Mouse (Mus musculus) ES-Bruce4 (cell line): ENCODE data around the gene Fbxo31. TPM values are rescaled to one million over a fixed set of nuclear protein-coding genes. Genes with fewer than 3 reads are reported as not detected.

Experiments used
- H3K27ac ChIP-seq: 2 replicates; pipeline ENCODE4 v1.5.1; 2012; ENCODE audit warnings: low read length, inconsistent platforms; ENCODE audit not compliant: insufficient read depth
- H3K27me3 ChIP-seq: 2 replicates; pipeline ENCODE4 v1.6.1; 2012; ENCODE audit warnings: mild to moderate bottlenecking, low read length, inconsistent platforms; ENCODE audit not compliant: control insufficient read depth, poor library complexity, insufficient read depth, severe bottlenecking
- H3K36me3 ChIP-seq: 2 replicates; pipeline ENCODE4 v1.6.1; 2012; ENCODE audit warnings: inconsistent platforms, mild to moderate bottlenecking, low read length, moderate library complexity; ENCODE audit not compliant: control insufficient read depth, poor library complexity, insufficient read depth, severe bottlenecking
- H3K4me1 ChIP-seq: one replicate; pipeline ENCODE4 v1.8.1; 2011; ENCODE audit warnings: low read length; ENCODE audit not compliant: control insufficient read depth, insufficient read depth
- H3K4me3 ChIP-seq: 2 replicates; pipeline ENCODE4 v1.5.1; 2011; ENCODE audit warnings: low read depth, mild to moderate bottlenecking, low read length
- H3K9ac ChIP-seq: 2 replicates; pipeline ENCODE4 v1.6.1; 2012; ENCODE audit warnings: low read depth, mild to moderate bottlenecking, inconsistent platforms; ENCODE audit not compliant: poor library complexity, severe bottlenecking
- H3K9me3 ChIP-seq: replicated peaks from 2 replicates; pipeline ENCODE4 v1.6.1; 2012; ENCODE audit warnings: mild to moderate bottlenecking, low read length, inconsistent platforms; ENCODE audit not compliant: control insufficient read depth, poor library complexity, insufficient read depth, severe bottlenecking
- CTCF ChIP-seq: IDR thresholded peaks from one replicate; pipeline ENCODE4 v1.8.1; 2011; ENCODE audit warnings: low read depth, low read length
- EP300 ChIP-seq: IDR thresholded peaks from 2 replicates; pipeline ENCODE4 v1.6.1; 2011; ENCODE audit warnings: low read depth, low read length; ENCODE audit not compliant: insufficient read depth
- POLR2A ChIP-seq: IDR thresholded peaks from one replicate; pipeline ENCODE4 v1.8.1; 2011; ENCODE audit warnings: low read length; ENCODE audit not compliant: insufficient read depth
- polyA plus RNA-seq: library from polyadenylated mRNA; stranded (reverse); fragments of >200 nt; gene quantifications from 2 replicates; pipeline ENCODE4 v1.2.4, GENCODE M21; 2011; ENCODE audit warnings: low read depth; ENCODE audit not compliant: missing spikeins, insufficient read depth, insufficient read length

Gene Fbxo31
- polyA plus RNA-seq, 1 experiment: 17.7 TPM

DNA sequence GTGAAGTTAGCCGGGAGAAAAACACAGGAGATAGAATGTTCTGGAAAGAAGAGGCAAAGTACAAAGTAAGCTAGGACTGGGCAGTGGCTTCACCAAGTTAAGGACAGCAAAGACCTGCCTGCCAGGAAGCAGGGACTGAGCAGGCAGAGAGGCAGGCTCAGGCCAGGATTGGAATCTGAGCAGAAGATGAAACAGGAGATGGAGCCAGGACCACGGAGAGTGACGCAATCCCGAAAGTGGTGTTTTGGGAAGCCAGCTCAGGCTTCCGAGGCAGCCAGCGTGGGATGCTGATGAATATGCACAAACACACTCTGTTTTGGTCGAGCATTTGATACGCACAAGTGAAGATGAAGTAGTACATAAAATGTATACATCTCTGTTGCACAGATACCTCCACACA lies 5.0 kb upstream of the Fbxo31 start:
- no peak overlapping the region for H3K9ac ChIP-seq
- no peaks in the 10 kb centered on the region for H3K9me3 ChIP-seq
- H3K4me1 ChIP-seq: no peaks in the 10 kb centered on the region
- no peak overlapping the region for H3K27ac ChIP-seq
- H3K27me3 ChIP-seq: no peaks in the 10 kb centered on the region
- H3K4me3 ChIP-seq: no peak overlapping the region
- no peak for TF ChIP-seq POLR2A
- TF ChIP-seq EP300: no peak
- TF ChIP-seq CTCF: no peak
- H3K36me3 ChIP-seq: no peaks in the 10 kb centered on the region

DNA sequence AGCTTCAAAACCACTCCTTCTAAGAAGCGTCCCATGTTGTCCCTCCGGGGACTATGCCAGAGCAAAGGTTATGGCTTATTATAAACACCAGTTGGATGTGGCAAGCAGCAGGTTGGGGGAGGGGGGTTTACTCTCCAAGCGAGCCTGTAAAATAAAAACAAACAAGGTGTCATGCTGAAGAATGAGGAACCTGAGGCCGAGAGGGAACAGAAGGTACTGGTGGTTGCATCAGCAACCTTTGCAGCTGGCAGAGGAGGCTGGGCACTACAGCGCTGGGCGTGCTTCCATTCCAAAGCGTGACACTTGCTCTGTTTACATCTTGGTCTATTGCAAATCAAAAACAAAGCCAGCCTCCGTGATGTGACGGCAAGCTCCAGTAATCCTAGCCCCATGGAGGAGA lies 1.9 kb upstream of the Fbxo31 start:
- TF ChIP-seq POLR2A (no peak), EP300 (no peak), CTCF (no peak)
- no peak overlapping the region for H3K27ac ChIP-seq
- no peaks in the 10 kb centered on the region for H3K27me3 ChIP-seq
- no peaks in the 10 kb centered on the region for H3K4me1 ChIP-seq
- H3K9ac ChIP-seq: 0 out of 2 replicates have a peak overlapping the region, but pooled peaks have one; percentile 24
- H3K9me3 ChIP-seq: no peaks in the 10 kb centered on the region
- no peak overlapping the region for H3K4me3 ChIP-seq
- no peaks in the 10 kb centered on the region for H3K36me3 ChIP-seq

DNA sequence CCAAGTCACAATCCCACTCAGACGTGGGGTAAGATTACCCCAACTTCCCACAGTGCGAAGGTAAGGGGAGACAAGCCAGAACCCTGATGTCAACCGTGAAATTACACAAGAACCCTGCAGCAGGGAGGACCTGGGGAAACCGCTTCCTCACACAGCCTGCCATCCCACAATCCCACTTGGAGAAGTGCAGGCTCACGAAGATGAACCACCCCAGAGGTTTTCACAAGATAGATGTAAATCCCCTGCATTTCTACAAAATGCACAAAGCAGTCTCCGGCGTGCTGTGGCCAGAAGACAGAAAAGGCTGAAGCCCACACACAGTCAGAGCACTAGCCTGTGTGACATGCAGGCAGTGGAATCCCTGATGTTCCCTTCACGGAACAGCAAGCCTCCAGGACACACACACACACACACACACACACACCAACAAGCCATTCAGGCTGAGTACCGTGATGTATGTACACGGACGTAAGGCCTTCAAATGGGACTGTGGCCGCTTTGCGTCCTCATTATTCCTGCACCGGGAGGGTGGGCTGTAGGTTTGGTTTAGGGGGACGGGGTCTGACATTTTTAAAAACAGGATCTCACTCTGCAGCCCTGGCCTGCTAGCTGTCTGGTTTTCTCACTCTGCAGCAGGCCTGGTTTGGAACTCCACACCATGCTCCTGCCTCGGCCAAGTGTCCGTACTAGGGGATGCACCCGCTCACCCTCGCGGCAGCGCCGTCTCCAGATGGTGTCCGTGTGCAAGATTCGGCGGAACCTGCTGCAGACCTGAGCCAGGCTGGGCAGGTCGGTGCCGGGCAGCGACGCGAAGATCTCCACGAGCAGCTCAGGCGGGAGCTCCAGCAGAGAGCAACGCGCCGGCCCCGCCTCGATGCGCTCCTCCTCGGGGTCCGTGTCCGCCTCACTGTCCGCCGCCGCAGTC lies 593 bp downstream of the Fbxo31 start:
- peaks cover 2% of the 10 kb centered on the region for H3K4me1 ChIP-seq
- no peaks in the 10 kb centered on the region for H3K36me3 ChIP-seq
- peak overlapping the region; percentile 84 for H3K4me3 ChIP-seq
- TF ChIP-seq POLR2A (no peak), EP300 (no peak)
- H3K9me3 ChIP-seq: no peaks in the 10 kb centered on the region
- peak overlapping the region; percentile 76 for H3K9ac ChIP-seq
- no peak overlapping the region for H3K27ac ChIP-seq
- H3K27me3 ChIP-seq: no peaks in the 10 kb centered on the region

DNA sequence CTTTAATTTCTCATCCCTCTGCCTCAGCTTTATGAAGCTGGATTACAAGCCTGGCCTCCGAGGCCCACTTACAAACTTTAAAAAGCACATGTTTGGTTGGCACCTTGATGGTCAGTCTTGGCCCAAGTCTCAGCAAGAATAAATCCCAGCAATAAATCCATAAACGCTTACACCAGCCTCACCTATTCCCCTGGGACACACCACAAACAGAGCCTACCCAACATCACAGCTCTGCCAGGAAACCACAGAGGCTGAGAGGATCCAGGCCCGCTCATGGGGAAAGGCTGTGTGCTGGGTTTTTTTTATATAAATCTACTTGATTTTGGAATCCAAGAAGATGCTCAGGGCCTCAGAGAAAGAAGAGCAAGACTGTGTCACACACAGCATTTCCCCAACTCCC lies 2.9 kb downstream of the Fbxo31 start:
- Histone ChIP-seq H3K9me3 (no peaks in the 10 kb centered on the region), H3K36me3 (no peaks in the 10 kb centered on the region), H3K27me3 (no peaks in the 10 kb centered on the region), H3K4me3 (no peak overlapping the region), H3K27ac (no peak overlapping the region), H3K4me1 (peaks cover 2% of the 10 kb centered on the region), H3K9ac (no peak overlapping the region)
- TF ChIP-seq CTCF (no peak), EP300 (no peak), POLR2A (no peak)

DNA sequence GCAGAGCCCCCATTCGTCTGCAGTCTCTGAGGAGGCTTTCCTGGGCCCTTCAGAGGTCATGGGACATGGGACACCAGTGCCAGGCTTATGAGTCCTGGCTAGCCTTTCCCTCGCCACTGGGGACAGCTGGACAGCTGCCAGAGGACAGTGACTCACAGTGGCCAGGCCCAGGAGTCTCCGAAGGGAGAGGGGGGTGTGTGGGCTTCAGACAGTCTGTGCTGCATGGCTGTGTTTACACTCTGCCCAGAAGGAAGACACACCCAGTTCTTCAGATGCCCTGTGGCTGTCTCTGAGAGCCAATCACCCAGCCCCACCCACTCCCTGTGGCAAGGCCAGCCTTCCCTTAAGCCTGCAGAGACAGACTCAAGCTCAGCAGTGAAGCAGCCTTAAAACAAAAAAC lies 5.3 kb downstream of the Fbxo31 start:
- Histone ChIP-seq H3K9ac (no peak overlapping the region), H3K4me1 (peaks cover 2% of the 10 kb centered on the region), H3K9me3 (no peaks in the 10 kb centered on the region), H3K4me3 (no peak overlapping the region), H3K27me3 (no peaks in the 10 kb centered on the region), H3K27ac (no peak overlapping the region), H3K36me3 (no peaks in the 10 kb centered on the region)
- TF ChIP-seq POLR2A (no peak), CTCF (no peak), EP300 (no peak)

DNA sequence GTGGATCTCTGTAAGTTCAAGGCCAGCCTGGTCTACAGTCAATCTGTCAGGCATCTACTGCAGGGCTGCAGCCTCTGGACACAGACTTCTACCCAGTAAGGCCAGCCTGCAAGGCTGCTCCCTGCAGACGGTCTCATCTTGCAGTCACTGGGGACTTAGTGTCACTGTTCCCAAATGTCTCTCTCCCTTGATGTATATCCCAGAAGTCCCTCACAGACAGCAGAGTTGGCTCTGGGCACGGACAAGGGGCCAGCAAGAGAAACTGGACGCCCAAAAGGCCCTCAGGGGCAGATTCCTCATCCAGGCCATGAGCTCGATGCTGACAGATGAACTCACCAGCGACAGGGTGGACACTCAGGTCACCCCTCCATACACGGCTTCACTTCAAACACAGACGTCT lies 6.5 kb downstream of the Fbxo31 start:
- TF ChIP-seq EP300 (no peak), POLR2A (no peak), CTCF (no peak)
- Histone ChIP-seq H3K27me3 (no peaks in the 10 kb centered on the region), H3K4me1 (peaks cover 2% of the 10 kb centered on the region), H3K27ac (no peak overlapping the region), H3K36me3 (no peaks in the 10 kb centered on the region), H3K9me3 (no peaks in the 10 kb centered on the region), H3K9ac (no peak overlapping the region), H3K4me3 (no peak overlapping the region)
